16 mouse cellular contexts compared by ENCODE assay signal in the genomic region with DNA sequence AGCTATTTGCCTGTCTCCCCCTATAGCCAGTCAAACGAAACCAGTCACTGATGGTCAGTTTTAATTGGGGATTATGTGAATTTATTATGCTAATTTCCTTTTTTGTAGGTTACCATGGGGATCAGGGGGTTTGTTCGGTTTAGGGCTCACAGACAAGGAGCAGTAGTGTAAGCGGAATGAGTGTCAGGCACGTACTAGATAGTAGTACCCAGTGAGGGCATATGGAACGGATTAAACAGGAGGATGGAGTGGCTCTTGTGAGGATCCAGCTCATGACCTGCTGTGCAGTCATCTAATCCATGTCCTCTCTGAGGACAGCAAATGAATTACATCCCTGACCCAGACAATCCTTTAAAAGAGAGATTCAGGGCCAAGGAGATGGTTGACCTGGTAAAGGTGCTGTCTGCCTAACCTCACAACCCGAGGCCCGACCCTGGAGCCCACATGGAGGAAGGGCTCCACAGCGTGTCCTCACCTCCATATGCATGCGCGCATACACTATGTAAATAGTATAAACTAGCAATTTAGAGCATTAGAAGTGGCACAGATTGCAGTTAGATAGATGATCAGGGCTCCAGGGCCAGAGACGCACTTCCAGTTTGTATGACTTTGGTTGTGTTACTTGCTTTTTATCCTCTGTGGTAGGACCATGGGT.
A peak's percentile ranks its signal among the peaks of the same experiment; 100 is the strongest.
DNase-seq lines count a peak whose midpoint lies in the region; ATAC-seq lines count a peak whose summit lies in the region.
"Had no signal": no experiment of that assay in that cellular context is flagged by ENCODE, and none has a peak within 500 bp of the region (broad histone marks: within the 10 kb centered on the region; RNA-seq: fewer than 3 reads in every experiment).

No protein-coding gene starts in this region.

- WGBS in forebrain, embryonic 10.5 days = 49% methylated on average over 11 of the region's 11 CpGs
- 62% methylated on average over 11 of the region's 11 CpGs for WGBS in hindbrain, embryonic 16.5 days
- 69% methylated on average over 11 of the region's 11 CpGs for WGBS in neural tube, embryonic 12.5 days

- H3K27me3 ChIP-seq in forebrain, embryonic 10.5 days (ENCODE audit: poor library complexity, severe bottlenecking) = no peaks in the 10 kb centered on the region
- H3K27me3 ChIP-seq in hindbrain, embryonic 16.5 days (replicated peaks; ENCODE audit: control insufficient read depth, insufficient read depth, low read length) = no peaks in the 10 kb centered on the region
- H3K27me3 ChIP-seq in neural tube, embryonic 12.5 days (replicated peaks) = no peaks in the 10 kb centered on the region

- peaks cover 40% of the 10 kb centered on the region for H3K4me1 ChIP-seq in forebrain, embryonic 10.5 days
- H3K4me1 ChIP-seq in hindbrain, embryonic 16.5 days (ENCODE audit: control insufficient read depth, insufficient read depth, low read depth, low read length) = peaks cover 9% of the 10 kb centered on the region
- peaks cover 8% of the 10 kb centered on the region; the same call in 1 of the 2 replicates for H3K4me1 ChIP-seq in neural tube, embryonic 12.5 days

- peak; percentile 54; the same call in 1 of the 2 replicates for ATAC-seq in cerebellum, adult (ENCODE audit: insufficient number of reproducible peaks, low FRiP score, low TSS enrichment)
- ATAC-seq in hindbrain, embryonic 16.5 days = peak; percentile 60; the same call in 1 of the 2 replicates
- peak; percentile 69; the same call in 1 of the 2 replicates for ATAC-seq in neural tube, embryonic 12.5 days (ENCODE audit: low FRiP score, low read depth)

- H3K36me3 ChIP-seq in forebrain, embryonic 10.5 days (replicated peaks) = no peaks in the 10 kb centered on the region
- H3K36me3 ChIP-seq in hindbrain, embryonic 16.5 days (ENCODE audit: control insufficient read depth, insufficient read depth, low read length) = no peaks in the 10 kb centered on the region
- H3K36me3 ChIP-seq in neural tube, embryonic 12.5 days = no peaks in the 10 kb centered on the region
- H3K36me3 ChIP-seq: embryonic facial prominence, embryonic 13.5 days; heart, embryonic 10.5 days had no signal

- H3K9ac ChIP-seq in hindbrain, embryonic 16.5 days (ENCODE audit: low read depth, low read length) = no peak overlapping the region
- no peak overlapping the region for H3K9ac ChIP-seq in neural tube, embryonic 12.5 days
- H3K9ac ChIP-seq: embryonic facial prominence, embryonic 13.5 days had no signal

- no peak for DNase-seq in cerebellum, adult 18-20 months
- no peak for DNase-seq in forebrain, embryonic 10.5 days (ENCODE audit: extremely low spot score, low spot score)
- DNase-seq in gastrocnemius, postnatal 10 days = no peak
- DNase-seq in left cerebral cortex, postnatal 36 days (ENCODE audit: low spot score in 2 of 2) = no peak
- no peak for DNase-seq in kidney, adult 18-20 months
- DNase-seq: adrenal gland, postnatal 36 days; cerebellum, adult 2 months; kidney, postnatal 4 days; left cerebral cortex, postnatal 4 days; lung, adult 2 months; spleen, adult 18-20 months had no signal

- H3K4me2 ChIP-seq in hindbrain, embryonic 16.5 days (ENCODE audit: low read length) = no peak overlapping the region
- no peak overlapping the region for H3K4me2 ChIP-seq in neural tube, embryonic 12.5 days (replicated peaks)
- H3K4me2 ChIP-seq: embryonic facial prominence, embryonic 13.5 days had no signal

- H3K4me3 ChIP-seq in forebrain, embryonic 10.5 days = no peak overlapping the region
- H3K4me3 ChIP-seq in hindbrain, embryonic 16.5 days (ENCODE audit: low read length) = no peak overlapping the region
- no peak overlapping the region for H3K4me3 ChIP-seq in neural tube, embryonic 12.5 days
- H3K4me3 ChIP-seq: embryonic facial prominence, embryonic 13.5 days; heart, embryonic 10.5 days had no signal

- intact Hi-C loops in left cerebral cortex, postnatal 36 days (cut with DNase I) = no loop called here

- H3K27ac ChIP-seq in forebrain, embryonic 10.5 days = peak overlapping the region; percentile 70
- no peak overlapping the region for H3K27ac ChIP-seq in hindbrain, embryonic 16.5 days (ENCODE audit: low read depth, low read length)
- no peak overlapping the region for H3K27ac ChIP-seq in neural tube, embryonic 12.5 days
- H3K27ac ChIP-seq: embryonic facial prominence, embryonic 13.5 days had no signal

- peaks cover 4% of the 10 kb centered on the region; the same call in 1 of the 2 replicates for H3K9me3 ChIP-seq in forebrain, embryonic 10.5 days
- H3K9me3 ChIP-seq in hindbrain, embryonic 16.5 days (ENCODE audit: control insufficient read depth, low read length) = no peaks in the 10 kb centered on the region
- peaks cover 4% of the 10 kb centered on the region; the same call in 1 of the 2 replicates for H3K9me3 ChIP-seq in neural tube, embryonic 12.5 days
- H3K9me3 ChIP-seq: embryonic facial prominence, embryonic 13.5 days; heart, embryonic 10.5 days had no signal
